Mouse (Mus musculus) CD8-positive naive resting alpha-beta T cell, adult 2 months (primary cell): ENCODE measurements at regions not wholly inside any gene's neighbourhood (a gene's known extent, or its start where the extent isn't known, plus 50 kb on each side); places are given as distances from the start of the nearest gene placed in this dataset.

Experiments used
- DNase-seq, 2 experiments: peaks; one replicate each; pipeline ENCODE4 v3.0.0; 2022; ENCODE audit warnings: low read depth in 2 of 2, low spot score in 2 of 2

GRCm38 (mm10) chr1:136777263-136777980 lies 152.7 kb downstream of the Zfp281 start:
- no peak for DNase-seq

- no peak for DNase-seq
Observed at GRCm38 (mm10) chr1:136779384-136779783, 154.7 kb downstream of the Zfp281 start.

- no peak for DNase-seq
Observed at GRCm38 (mm10) chr1:136781561-136782025, 156.9 kb downstream of the Zfp281 start.

GRCm38 (mm10) chr1:136782261-136782660 lies 157.6 kb downstream of the Zfp281 start:
- DNase-seq: no peak

- no peak for DNase-seq
Observed at GRCm38 (mm10) chr1:136784178-136784577, 159.5 kb downstream of the Zfp281 start.

- no peak for DNase-seq
Observed at GRCm38 (mm10) chr1:136788979-136789513, 164.3 kb downstream of the Zfp281 start.

- DNase-seq: no peak
Observed at GRCm38 (mm10) chr1:136791641-136792040, 166.9 kb downstream of the Zfp281 start.
